Mouse (Mus musculus): Measurements from ENCODE around the gene Tcte2. TPM values are rescaled to one million over a fixed set of nuclear protein-coding genes. Genes with fewer than 3 reads are reported as not detected.

Gene Tcte2
- total RNA-seq, 1 experiment from 2014 or later: not detected

Other genes starting within 250 kb of the Tcte2 start
- gene Afdn, start 1.3 kb downstream of the Tcte2 start, total RNA-seq (2017): 18.8 and 43.2 TPM in 2 replicates
- gene Gm7168, start 186.5 kb upstream of the Tcte2 start, total RNA-seq (2017): not detected in 2 replicates
- gene Gm7356, start 241.9 kb upstream of the Tcte2 start, total RNA-seq (2017): not detected in 2 replicates

All from hematopoietic stem cell, adult 5-6 weeks (primary cell).